Mouse (Mus musculus): ENCODE measurements around the gene Trib2. TPM values are rescaled to one million over a fixed set of nuclear protein-coding genes. Genes with fewer than 3 reads are reported as not detected.
A peak's percentile ranks its signal among the peaks of the same experiment; 100 is the strongest.

The Trib2 gene
- polyA plus RNA-seq, 1 experiment from 2014 or later = 81.1 TPM

GRCm38 (mm10) chr12:15812139-15812962 is 4.4 kb downstream of the Trib2 start:
- Histone ChIP-seq H3K4me2 (peak overlapping the region; percentile 64), H3K27ac (peak overlapping the region; percentile 94), H3K4me3 (replicated peaks) (peak overlapping the region; percentile 71), H3K36me3 (replicated peaks) (peaks cover 26% of the 10 kb centered on the region), H3K4me1 (peaks cover 53% of the 10 kb centered on the region), H3K9me3 (no peaks in the 10 kb centered on the region), H3K9ac (peak overlapping the region; percentile 95; the same call in 1 of the 2 replicates), H3K27me3 (no peaks in the 10 kb centered on the region)
- no peak for ATAC-seq (ENCODE audit: low FRiP score)
- WGBS = 40% methylated on average over 6 of the region's 6 CpGs

- peak; percentile 43 for ATAC-seq (ENCODE audit: low FRiP score)
- Histone ChIP-seq H3K9ac (0 out of 2 replicates have a peak overlapping the region, but pooled peaks have one; percentile 95), H3K27ac (peak overlapping the region; percentile 94)
These were observed 5.0 kb downstream of the Trib2 start for GRCm38 (mm10) chr12:15811682-15812081.

GRCm38 (mm10) chr12:15810926-15811325 is 5.8 kb downstream of the Trib2 start:
- no peak for ATAC-seq (ENCODE audit: low FRiP score)
- peak overlapping the region; percentile 38; the same call in 1 of the 2 replicates for H3K9ac ChIP-seq
- H3K4me1 ChIP-seq = peaks cover 50% of the 10 kb centered on the region
- 11% methylated on average over 7 of the region's 7 CpGs for WGBS
- no peaks in the 10 kb centered on the region for H3K27me3 ChIP-seq
- H3K4me2 ChIP-seq = peak overlapping the region; percentile 64
- peaks cover 40% of the 10 kb centered on the region for H3K36me3 ChIP-seq (replicated peaks)
- H3K9me3 ChIP-seq = no peaks in the 10 kb centered on the region
- peak overlapping the region; percentile 71 for H3K4me3 ChIP-seq (replicated peaks)
- peak overlapping the region; percentile 94; the same call in 1 of the 2 replicates for H3K27ac ChIP-seq

More at GRCm38 (mm10) chr12:15811682-15812081, 5.0 kb downstream of the Trib2 start:
- no peaks in the 10 kb centered on the region for H3K9me3 ChIP-seq
- H3K27me3 ChIP-seq = no peaks in the 10 kb centered on the region
- peaks cover 50% of the 10 kb centered on the region for H3K4me1 ChIP-seq
- 28% methylated on average over 4 of the region's 4 CpGs for WGBS
- peaks cover 33% of the 10 kb centered on the region for H3K36me3 ChIP-seq (replicated peaks)
- H3K4me2 ChIP-seq = peak overlapping the region; percentile 64
- H3K4me3 ChIP-seq (replicated peaks) = peak overlapping the region; percentile 71

- peaks cover 53% of the 10 kb centered on the region for H3K36me3 ChIP-seq (replicated peaks)
- ATAC-seq (ENCODE audit: low FRiP score) = no peak
- H3K27me3 ChIP-seq = no peaks in the 10 kb centered on the region
- no peak overlapping the region for H3K4me3 ChIP-seq (replicated peaks)
- WGBS = 73% methylated on average over 7 of the region's 7 CpGs
- peak overlapping the region; percentile 9; the same call in 1 of the 2 replicates for H3K4me2 ChIP-seq
- H3K27ac ChIP-seq = no peak overlapping the region
- no peaks in the 10 kb centered on the region for H3K9me3 ChIP-seq
- peaks cover 50% of the 10 kb centered on the region for H3K4me1 ChIP-seq
- no peak overlapping the region for H3K9ac ChIP-seq
These were observed 7.1 kb downstream of the Trib2 start for GRCm38 (mm10) chr12:15809657-15810056.

GRCm38 (mm10) chr12:15809249-15809648 is 7.5 kb downstream of the Trib2 start:
- H3K4me1 ChIP-seq = peaks cover 50% of the 10 kb centered on the region
- no peaks in the 10 kb centered on the region for H3K9me3 ChIP-seq
- no peak overlapping the region for H3K27ac ChIP-seq
- H3K27me3 ChIP-seq = no peaks in the 10 kb centered on the region
- WGBS = 94% methylated on average over 4 of the region's 4 CpGs
- H3K4me3 ChIP-seq (replicated peaks) = no peak overlapping the region
- ATAC-seq (ENCODE audit: low FRiP score) = no peak
- peaks cover 57% of the 10 kb centered on the region for H3K36me3 ChIP-seq (replicated peaks)
- H3K9ac ChIP-seq = no peak overlapping the region
- H3K4me2 ChIP-seq = no peak overlapping the region

- H3K4me1 ChIP-seq = peaks cover 54% of the 10 kb centered on the region
- 95% methylated on average over 5 of the region's 5 CpGs for WGBS
- no peak overlapping the region for H3K27ac ChIP-seq
- H3K9ac ChIP-seq = no peak overlapping the region
- peaks cover 67% of the 10 kb centered on the region for H3K36me3 ChIP-seq (replicated peaks)
- no peak overlapping the region for H3K4me2 ChIP-seq
- ATAC-seq (ENCODE audit: low FRiP score) = no peak
- no peaks in the 10 kb centered on the region for H3K9me3 ChIP-seq
- no peak overlapping the region for H3K4me3 ChIP-seq (replicated peaks)
- H3K27me3 ChIP-seq = no peaks in the 10 kb centered on the region
These were observed 8.4 kb downstream of the Trib2 start for GRCm38 (mm10) chr12:15808186-15808800.

GRCm38 (mm10) chr12:15804931-15805331 is 11.8 kb downstream of the Trib2 start:
- WGBS = 69% methylated on average over 1 of the region's 1 CpGs
- Histone ChIP-seq H3K9ac (no peak overlapping the region), H3K4me3 (replicated peaks) (no peak overlapping the region), H3K36me3 (replicated peaks) (peaks cover 94% of the 10 kb centered on the region), H3K27me3 (no peaks in the 10 kb centered on the region), H3K4me2 (no peak overlapping the region), H3K27ac (no peak overlapping the region), H3K4me1 (peaks cover 39% of the 10 kb centered on the region), H3K9me3 (no peaks in the 10 kb centered on the region)
- no peak for ATAC-seq (ENCODE audit: low FRiP score)

- Histone ChIP-seq H3K4me1 (peaks cover 32% of the 10 kb centered on the region), H3K27me3 (no peaks in the 10 kb centered on the region), H3K9me3 (no peaks in the 10 kb centered on the region), H3K27ac (no peak overlapping the region), H3K9ac (no peak overlapping the region), H3K4me3 (replicated peaks) (no peak overlapping the region), H3K36me3 (replicated peaks) (peaks cover 89% of the 10 kb centered on the region), H3K4me2 (no peak overlapping the region)
- no peak for ATAC-seq (ENCODE audit: low FRiP score)
- 74% methylated on average over 5 of the region's 5 CpGs for WGBS
These were observed 12.7 kb downstream of the Trib2 start for GRCm38 (mm10) chr12:15803936-15804438.

GRCm38 (mm10) chr12:15801571-15801930 is 15.2 kb downstream of the Trib2 start:
- H3K4me2 ChIP-seq = no peak overlapping the region
- no peaks in the 10 kb centered on the region for H3K27me3 ChIP-seq
- peaks cover 88% of the 10 kb centered on the region for H3K36me3 ChIP-seq (replicated peaks)
- H3K9ac ChIP-seq = no peak overlapping the region
- no peak for ATAC-seq (ENCODE audit: low FRiP score)
- 83% methylated on average over 4 of the region's 4 CpGs for WGBS
- no peaks in the 10 kb centered on the region for H3K9me3 ChIP-seq
- H3K27ac ChIP-seq = no peak overlapping the region
- H3K4me3 ChIP-seq (replicated peaks) = no peak overlapping the region
- H3K4me1 ChIP-seq = peaks cover 27% of the 10 kb centered on the region

GRCm38 (mm10) chr12:15800914-15801570 is 15.7 kb downstream of the Trib2 start:
- peak overlapping the region; percentile 25; the same call in 1 of the 2 replicates for H3K27ac ChIP-seq
- no peak overlapping the region for H3K4me2 ChIP-seq

GRCm38 (mm10) chr12:15800196-15800913 is 16.4 kb downstream of the Trib2 start:
- Histone ChIP-seq H3K36me3 (replicated peaks) (peaks cover 88% of the 10 kb centered on the region), H3K27ac (peak overlapping the region; percentile 25; the same call in 1 of the 2 replicates), H3K9ac (no peak overlapping the region), H3K4me2 (no peak overlapping the region), H3K9me3 (no peaks in the 10 kb centered on the region), H3K27me3 (no peaks in the 10 kb centered on the region), H3K4me3 (replicated peaks) (no peak overlapping the region), H3K4me1 (peaks cover 27% of the 10 kb centered on the region)
- 95% methylated on average over 4 of the region's 4 CpGs for WGBS
- peak; percentile 12; the same call in 1 of the 2 replicates for ATAC-seq (ENCODE audit: low FRiP score)

More at GRCm38 (mm10) chr12:15800914-15801570, 15.7 kb downstream of the Trib2 start:
- peaks cover 27% of the 10 kb centered on the region for H3K4me1 ChIP-seq
- 64% methylated on average over 9 of the region's 9 CpGs for WGBS
- no peak overlapping the region for H3K9ac ChIP-seq
- peaks cover 88% of the 10 kb centered on the region for H3K36me3 ChIP-seq (replicated peaks)
- ATAC-seq (ENCODE audit: low FRiP score) = peak; percentile 12; the same call in 1 of the 2 replicates
- no peaks in the 10 kb centered on the region for H3K9me3 ChIP-seq
- no peak overlapping the region for H3K4me3 ChIP-seq (replicated peaks)
- no peaks in the 10 kb centered on the region for H3K27me3 ChIP-seq

Data from forebrain, embryonic 12.5 days (tissue).